Mouse (Mus musculus): Measurements from ENCODE around the gene Pak7. TPM values are rescaled to one million over a fixed set of nuclear protein-coding genes. Genes with fewer than 3 reads are reported as not detected.

Pak7 gene
- polyA plus RNA-seq, 1 experiment from 2014 or later = 3.0 TPM

- H3K27ac ChIP-seq (ENCODE audit: low read length) = no peak overlapping the region
- peak overlapping the region; percentile 36; the same call in 1 of the 2 replicates for H3K4me2 ChIP-seq (replicated peaks; ENCODE audit: low read depth, low read length)
- WGBS = 20% methylated on average over 27 of the region's 27 CpGs
- H3K9ac ChIP-seq (replicated peaks; ENCODE audit: low read depth, low read length) = no peak overlapping the region
- no peaks in the 10 kb centered on the region for H3K4me1 ChIP-seq (ENCODE audit: control insufficient read depth, insufficient read depth, low read length)
- no peak for ATAC-seq (ENCODE audit: insufficient number of reproducible peaks, insufficient read depth, low FRiP score, low read depth)
- no peak overlapping the region for H3K4me3 ChIP-seq (ENCODE audit: low read depth, low read length)
- H3K27me3 ChIP-seq (ENCODE audit: control insufficient read depth, insufficient read depth, low read length) = 0 out of 2 replicates have a peak, but pooled peaks cover 2% of the 10 kb centered on the region
- H3K9me3 ChIP-seq (ENCODE audit: control insufficient read depth, low read depth, low read length) = no peaks in the 10 kb centered on the region
- H3K36me3 ChIP-seq (ENCODE audit: control insufficient read depth, insufficient read depth, low read length) = no peaks in the 10 kb centered on the region
These were observed 336.8 kb downstream of the Pak7 start for GRCm38 (mm10) chr2:136050793-136051615.

GRCm38 (mm10) chr2:136048464-136048863 is 339.3 kb downstream of the Pak7 start:
- WGBS = 90% methylated on average over 4 of the region's 4 CpGs

More at GRCm38 (mm10) chr2:136048464-136048863, 339.3 kb downstream of the Pak7 start:
- 0 out of 2 replicates have a peak, but pooled peaks cover 2% of the 10 kb centered on the region for H3K27me3 ChIP-seq (ENCODE audit: control insufficient read depth, insufficient read depth, low read length)
- ATAC-seq (ENCODE audit: insufficient number of reproducible peaks, insufficient read depth, low FRiP score, low read depth) = no peak
- H3K9me3 ChIP-seq (ENCODE audit: control insufficient read depth, low read depth, low read length) = no peaks in the 10 kb centered on the region
- no peaks in the 10 kb centered on the region for H3K4me1 ChIP-seq (ENCODE audit: control insufficient read depth, insufficient read depth, low read length)
- H3K4me3 ChIP-seq (ENCODE audit: low read depth, low read length) = no peak overlapping the region
- no peaks in the 10 kb centered on the region for H3K36me3 ChIP-seq (ENCODE audit: control insufficient read depth, insufficient read depth, low read length)
- no peak overlapping the region for H3K4me2 ChIP-seq (replicated peaks; ENCODE audit: low read depth, low read length)
- H3K9ac ChIP-seq (replicated peaks; ENCODE audit: low read depth, low read length) = no peak overlapping the region
- no peak overlapping the region for H3K27ac ChIP-seq (ENCODE audit: low read length)

Other genes starting within 250 kb of the Pak7 start
- 0.62 and 0.63 TPM in 2 replicates for gene Ankef1, start 113.9 kb upstream of the Pak7 start, polyA plus RNA-seq (2014; fragmentation: Nextera tagmentation; extraction: Ambion mirVana)